Mouse (Mus musculus): ENCODE measurements at regions not wholly inside any gene's neighbourhood (a gene's known extent, or its start where the extent isn't known, plus 50 kb on each side); places are given as distances from the start of the nearest gene placed in this dataset.

DNA sequence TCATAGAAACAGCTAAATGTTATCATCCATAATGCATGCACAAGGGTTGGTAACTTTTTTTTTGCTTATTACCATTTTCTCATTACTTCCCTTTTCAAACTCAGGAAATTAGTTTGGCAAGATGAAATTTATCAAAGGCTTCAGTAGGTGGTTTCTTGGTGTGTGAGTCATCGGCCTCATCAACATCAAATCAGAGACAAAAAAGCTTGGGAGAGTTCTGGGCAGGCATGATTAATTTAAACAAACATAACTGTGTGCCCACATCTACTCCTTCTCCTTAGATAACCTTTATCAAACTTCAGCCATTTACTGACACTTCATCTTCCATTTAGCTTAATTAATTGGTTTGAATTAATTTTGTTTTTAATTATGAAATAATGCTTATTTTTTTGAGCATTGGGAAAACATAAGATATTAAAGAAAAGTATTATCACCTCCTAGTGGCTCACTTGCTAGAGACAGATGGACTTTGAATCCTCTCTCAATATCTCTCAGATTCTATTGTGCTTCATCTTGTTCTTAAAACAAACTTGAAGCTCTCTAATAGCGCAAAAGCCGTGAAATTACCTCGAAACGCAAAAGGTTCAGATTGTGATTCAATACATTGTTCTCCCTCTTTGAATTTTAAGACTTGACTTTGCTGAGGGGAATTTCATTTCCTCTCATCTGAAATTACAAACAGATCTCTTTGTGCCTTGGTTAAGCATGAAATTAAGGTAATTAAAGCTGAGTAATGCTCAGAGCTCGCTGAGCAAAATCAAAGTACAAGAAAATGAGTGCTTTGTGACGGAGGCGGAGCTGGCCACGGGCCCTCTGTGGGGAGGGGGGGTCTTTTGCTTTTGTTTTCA is 158.7 kb upstream of the Bet1 start:
- TF ChIP-seq CTCF (conservative IDR thresholded peaks at IDR 0.05 in 1 of 2, IDR thresholded peaks at IDR 0.05 in 1 of 2; ENCODE audit: low read depth in 2 of 2, low read length in 2 of 2) = no peak
- TF ChIP-seq ETS1 (conservative IDR thresholded peaks at IDR 0.05; ENCODE audit: low read depth, low read length) = no peak
- no peak for TF ChIP-seq USF1 (IDR thresholded peaks at IDR 0.05; ENCODE audit: low read depth, low read length)
- TF ChIP-seq POLR2AphosphoS2 (IDR thresholded peaks at IDR 0.05; ENCODE audit: low read depth, low read length) = no peak
- no peak for TF ChIP-seq E2F4 (IDR thresholded peaks at IDR 0.05; ENCODE audit: insufficient replicate concordance, low read depth, low read length)

Measured in CH12.LX (cell line).